ENCODE assay signal across 13 mouse cellular contexts in genomic region chr16:79449732-79450131, GRCm38 (mm10).
A peak's percentile ranks its signal among the peaks of the same experiment; 100 is the strongest.
DNase-seq lines count a peak whose midpoint lies in the region; ATAC-seq and TF ChIP-seq lines count a peak whose summit lies in the region.
"Had no signal": no experiment of that assay in that cellular context is flagged by ENCODE, and none has a peak within 500 bp of the region (broad histone marks: within the 10 kb centered on the region; RNA-seq: fewer than 3 reads in every experiment).

No protein-coding gene starts in this region.

- no peaks in the 10 kb centered on the region for H3K4me1 ChIP-seq in hindbrain, postnatal 0 days (ENCODE audit: insufficient read depth, low read length)
- no peaks in the 10 kb centered on the region for H3K4me1 ChIP-seq in intestine, embryonic 16.5 days (ENCODE audit: control insufficient read depth, insufficient read depth, low read length)
- H3K4me1 ChIP-seq in liver, embryonic 12.5 days: no peaks in the 10 kb centered on the region
- H3K4me1 ChIP-seq: limb, embryonic 12.5 days; lung, embryonic 15.5 days had no signal

- H3K9me3 ChIP-seq in hindbrain, postnatal 0 days (ENCODE audit: low read length): no peaks in the 10 kb centered on the region
- no peaks in the 10 kb centered on the region for H3K9me3 ChIP-seq in intestine, embryonic 16.5 days (ENCODE audit: control insufficient read depth, low read length)
- H3K9me3 ChIP-seq in liver, embryonic 12.5 days (replicated peaks): no peaks in the 10 kb centered on the region
- H3K9me3 ChIP-seq: limb, embryonic 12.5 days; lung, embryonic 15.5 days had no signal

- no peaks in the 10 kb centered on the region for H3K27me3 ChIP-seq in hindbrain, postnatal 0 days (ENCODE audit: insufficient read depth, low read length)
- H3K27me3 ChIP-seq in intestine, embryonic 16.5 days (replicated peaks; ENCODE audit: control insufficient read depth, insufficient read depth, low read length): no peaks in the 10 kb centered on the region
- no peaks in the 10 kb centered on the region for H3K27me3 ChIP-seq in liver, embryonic 12.5 days (replicated peaks)
- H3K27me3 ChIP-seq: limb, embryonic 12.5 days; lung, embryonic 15.5 days had no signal

- no peak overlapping the region for H3K4me2 ChIP-seq in hindbrain, postnatal 0 days (ENCODE audit: low read depth, low read length)
- no peak overlapping the region for H3K4me2 ChIP-seq in intestine, embryonic 16.5 days (ENCODE audit: low read depth, low read length)
- no peak overlapping the region for H3K4me2 ChIP-seq in liver, embryonic 12.5 days
- H3K4me2 ChIP-seq: limb, embryonic 12.5 days; lung, embryonic 15.5 days had no signal

- no peak overlapping the region for H3K4me3 ChIP-seq in left cerebral cortex, adult 2 months
- no peak overlapping the region for H3K4me3 ChIP-seq in hindbrain, postnatal 0 days (ENCODE audit: low read length)
- H3K4me3 ChIP-seq in intestine, embryonic 16.5 days (ENCODE audit: low read length): no peak overlapping the region
- H3K4me3 ChIP-seq in liver, embryonic 12.5 days: no peak overlapping the region
- H3K4me3 ChIP-seq: limb, embryonic 12.5 days; lung, embryonic 15.5 days had no signal

- H3K27ac ChIP-seq in left cerebral cortex, adult 2 months: no peak overlapping the region
- no peak overlapping the region for H3K27ac ChIP-seq in hindbrain, postnatal 0 days
- H3K27ac ChIP-seq in intestine, embryonic 16.5 days (ENCODE audit: low read length): no peak overlapping the region
- H3K27ac ChIP-seq in liver, embryonic 12.5 days: no peak overlapping the region
- H3K27ac ChIP-seq: limb, embryonic 12.5 days; lung, embryonic 15.5 days had no signal

- 13% methylated on average over 1 of the region's 1 CpGs for WGBS in hindbrain, postnatal 0 days
- WGBS in intestine, embryonic 16.5 days: 50% methylated on average over 1 of the region's 1 CpGs
- 56% methylated on average over 1 of the region's 1 CpGs for WGBS in liver, embryonic 12.5 days (ENCODE audit: insufficient replicate concordance)

- H3K9ac ChIP-seq in hindbrain, postnatal 0 days (replicated peaks; ENCODE audit: low read length): no peak overlapping the region
- no peak overlapping the region for H3K9ac ChIP-seq in intestine, embryonic 16.5 days (ENCODE audit: low read depth, low read length)
- no peak overlapping the region for H3K9ac ChIP-seq in liver, embryonic 12.5 days
- H3K9ac ChIP-seq: limb, embryonic 12.5 days; lung, embryonic 15.5 days had no signal

- intact Hi-C loops in left cerebral cortex, postnatal 4 days (cut with DNase I): no loop called here
- intact Hi-C loops in left cerebral cortex, adult 2 months (cut with DNase I): no loop called here

- H3K36me3 ChIP-seq in hindbrain, postnatal 0 days (ENCODE audit: insufficient read depth, low read length): no peaks in the 10 kb centered on the region
- no peaks in the 10 kb centered on the region for H3K36me3 ChIP-seq in intestine, embryonic 16.5 days (ENCODE audit: control insufficient read depth, insufficient read depth, low read length)
- no peaks in the 10 kb centered on the region for H3K36me3 ChIP-seq in liver, embryonic 12.5 days
- H3K36me3 ChIP-seq: limb, embryonic 12.5 days; lung, embryonic 15.5 days had no signal

- no peak for TF ChIP-seq CTCF in left cerebral cortex, adult 2 months (IDR thresholded peaks at IDR 0.05)
- no peak for TF ChIP-seq CTCF in hindbrain, postnatal 0 days (IDR thresholded peaks at IDR 0.05; ENCODE audit: low read depth)

- DNase-seq in left cerebral cortex, postnatal 4 days: peak; percentile 74
- no peak for DNase-seq in left cerebral cortex, adult 2 months (ENCODE audit: extremely low spot score in 1 of 2, low spot score in 2 of 2)
- peak; percentile 58 to 63 for DNase-seq in cerebellum, adult 18-20 months
- DNase-seq in embryo, embryonic 11.5 days (ENCODE audit: low read depth, low spot score): peak; percentile 5
- peak; percentile 80 for DNase-seq in hindbrain, postnatal 0 days (ENCODE audit: low spot score)
- DNase-seq in natural killer cell, adult 2 months (ENCODE audit: low spot score in 2 of 2): no peak
- DNase-seq: adrenal gland, postnatal 14 days; kidney, postnatal 4 days; right cerebral cortex, adult 18-20 months had no signal

- ATAC-seq in hindbrain, postnatal 0 days: peak; percentile 92
- ATAC-seq in intestine, embryonic 16.5 days: no peak
- ATAC-seq in liver, embryonic 12.5 days: no peak

Comparison
In these comparisons a context has a peak if more than half of its experiments do, and no peak if none do; other contexts are left out.
1. DNase-seq: peak in left cerebral cortex, postnatal 4 days (single experiment), cerebellum, adult 18-20 months (2 of 2), embryo, embryonic 11.5 days (single experiment) and hindbrain, postnatal 0 days (single experiment); none in left cerebral cortex, adult 2 months (0 of 2) and natural killer cell, adult 2 months (0 of 2).